ENCODE assay signal across 21 mouse cellular contexts in the genomic region with DNA sequence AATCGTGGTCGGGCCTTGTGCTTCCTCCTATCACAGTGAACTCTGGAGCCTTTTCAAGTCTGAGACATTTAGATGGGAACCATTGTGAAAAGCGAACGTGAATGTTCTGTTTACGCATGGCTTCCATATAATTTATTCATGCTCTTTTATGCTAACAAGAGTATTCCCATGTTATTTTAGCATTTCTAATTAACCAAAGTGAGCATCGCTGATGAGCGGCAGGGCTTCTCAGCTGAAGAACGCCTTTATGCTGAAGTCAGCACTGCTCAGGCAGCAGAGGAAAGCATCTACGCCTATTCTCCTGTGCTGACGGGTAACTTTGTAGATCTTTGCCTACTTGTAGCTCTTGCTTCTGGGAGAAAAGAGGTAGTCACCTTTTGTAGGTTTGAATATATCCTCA. TPM values are rescaled to one million over a fixed set of nuclear protein-coding genes. Genes with fewer than 3 reads are reported as not detected.
A peak's percentile ranks its signal among the peaks of the same experiment; 100 is the strongest.
DNase-seq lines count a peak whose midpoint lies in the region; ATAC-seq lines count a peak whose summit lies in the region.
"Had no signal": no experiment of that assay in that cellular context is flagged by ENCODE, and none has a peak within 500 bp of the region (broad histone marks: within the 10 kb centered on the region; RNA-seq: fewer than 3 reads in every experiment).

No protein-coding gene starts in this region.

- 0 out of 2 replicates have a peak, but pooled peaks have one; percentile 51 for ATAC-seq in midbrain, embryonic 16.5 days
- ATAC-seq in midbrain, embryonic 13.5 days, result no peak
- ATAC-seq: CD4-positive, CD25-positive, alpha-beta regulatory T cell, adult 4 months; intestine, postnatal 0 days had no signal

- no peak overlapping the region for H3K9ac ChIP-seq in midbrain, embryonic 16.5 days (ENCODE audit: low read depth, low read length)
- no peak overlapping the region for H3K9ac ChIP-seq in midbrain, embryonic 13.5 days (replicated peaks)
- H3K9ac ChIP-seq: limb, embryonic 12.5 days; liver, embryonic 15.5 days; lung, embryonic 14.5 days had no signal

- peak; percentile 72 for DNase-seq in heart, adult 11 months
- no peak for DNase-seq in heart, adult 9 months (ENCODE audit: low spot score in 2 of 2)
- DNase-seq in brain, embryonic 18.5 days (ENCODE audit: low read depth, low spot score), result peak; percentile 34
- DNase-seq in cerebellum, adult 11-12 months, result no peak
- no peak for DNase-seq in kidney, postnatal 4 days
- DNase-seq: adrenal gland, postnatal 14 days; cerebellum, adult 8-10 months; cerebellum, postnatal 25 days; heart, postnatal 14 days; kidney, adult 9 months; kidney, postnatal 10 days; lung, embryonic 14.5 days; lung, postnatal 14 days; thymus, postnatal 4 days had no signal

- no peaks in the 10 kb centered on the region for H3K27me3 ChIP-seq in midbrain, embryonic 16.5 days (ENCODE audit: control insufficient read depth, insufficient read depth, low read depth, low read length)
- H3K27me3 ChIP-seq in midbrain, embryonic 13.5 days, result no peaks in the 10 kb centered on the region
- H3K27me3 ChIP-seq: limb, embryonic 12.5 days had no signal

- H3K4me3 ChIP-seq in midbrain, embryonic 16.5 days (ENCODE audit: low read depth, low read length), result no peak overlapping the region
- H3K4me3 ChIP-seq in midbrain, embryonic 13.5 days (replicated peaks), result no peak overlapping the region
- H3K4me3 ChIP-seq: left cerebral cortex, adult 2 months; limb, embryonic 12.5 days; liver, embryonic 15.5 days had no signal

- H3K36me3 ChIP-seq in midbrain, embryonic 16.5 days (ENCODE audit: control insufficient read depth, insufficient read depth, low read length), result no peaks in the 10 kb centered on the region
- no peaks in the 10 kb centered on the region for H3K36me3 ChIP-seq in midbrain, embryonic 13.5 days
- H3K36me3 ChIP-seq: limb, embryonic 12.5 days; liver, embryonic 15.5 days had no signal

- WGBS in midbrain, embryonic 16.5 days, result 52% methylated on average over 10 of the region's 10 CpGs
- WGBS in midbrain, embryonic 13.5 days, result 64% methylated on average over 10 of the region's 10 CpGs

- H3K9me3 ChIP-seq in midbrain, embryonic 16.5 days (replicated peaks; ENCODE audit: control insufficient read depth, low read length, poor library complexity, severe bottlenecking), result no peaks in the 10 kb centered on the region
- no peaks in the 10 kb centered on the region for H3K9me3 ChIP-seq in midbrain, embryonic 13.5 days
- H3K9me3 ChIP-seq: limb, embryonic 12.5 days; liver, embryonic 15.5 days had no signal

- no peak overlapping the region for H3K27ac ChIP-seq in midbrain, embryonic 16.5 days (ENCODE audit: low read length)
- no peak overlapping the region for H3K27ac ChIP-seq in midbrain, embryonic 13.5 days
- H3K27ac ChIP-seq: left cerebral cortex, adult 2 months; limb, embryonic 12.5 days; liver, embryonic 15.5 days had no signal

- H3K4me2 ChIP-seq in midbrain, embryonic 16.5 days (ENCODE audit: low read length), result no peak overlapping the region
- no peak overlapping the region for H3K4me2 ChIP-seq in midbrain, embryonic 13.5 days (replicated peaks)
- H3K4me2 ChIP-seq: limb, embryonic 12.5 days; liver, embryonic 15.5 days; lung, embryonic 14.5 days had no signal

- H3K4me1 ChIP-seq in midbrain, embryonic 16.5 days (ENCODE audit: control insufficient read depth, insufficient read depth, low read length), result no peaks in the 10 kb centered on the region
- peaks cover 13% of the 10 kb centered on the region for H3K4me1 ChIP-seq in midbrain, embryonic 13.5 days (replicated peaks)
- H3K4me1 ChIP-seq: limb, embryonic 12.5 days; liver, embryonic 15.5 days had no signal

RNA-seq across cellular contexts. Expression of gene Zswim5, which starts 20.0 kb away (rescaled TPM):
- 4.2 and 5.1 TPM in 2 replicates for polyA plus RNA-seq in midbrain, embryonic 16.5 days (2015; fragmentation: Nextera tagmentation; extraction: Ambion mirVana)
- polyA plus RNA-seq in midbrain, embryonic 13.5 days (2015; fragmentation: Nextera tagmentation; extraction: Ambion mirVana), result 9.5 and 9.9 TPM in 2 replicates
- polyA plus RNA-seq: CD4-positive, CD25-positive, alpha-beta regulatory T cell, adult 4 months had no signal

RNA-seq across cellular contexts. Expression of gene Hpdl, which starts 35.7 kb away (rescaled TPM):
- polyA plus RNA-seq in midbrain, embryonic 16.5 days (2015; fragmentation: Nextera tagmentation; extraction: Ambion mirVana), result 0.59 and 0.82 TPM in 2 replicates
- 0.62 and 1.0 TPM in 2 replicates for polyA plus RNA-seq in midbrain, embryonic 13.5 days (2015; fragmentation: Nextera tagmentation; extraction: Ambion mirVana)

RNA-seq across cellular contexts. Expression of gene Mutyh, which starts 49.7 kb away (rescaled TPM):
- polyA plus RNA-seq in midbrain, embryonic 16.5 days (2015; fragmentation: Nextera tagmentation; extraction: Ambion mirVana), result 7.2 and 7.6 TPM in 2 replicates
- polyA plus RNA-seq in midbrain, embryonic 13.5 days (2015; fragmentation: Nextera tagmentation; extraction: Ambion mirVana), result 10.2 and 10.6 TPM in 2 replicates

RNA-seq across cellular contexts. Expression of gene Toe1, which starts 49.8 kb away (rescaled TPM):
- polyA plus RNA-seq in midbrain, embryonic 16.5 days (2015; fragmentation: Nextera tagmentation; extraction: Ambion mirVana), result 32.5 and 34.5 TPM in 2 replicates
- polyA plus RNA-seq in midbrain, embryonic 13.5 days (2015; fragmentation: Nextera tagmentation; extraction: Ambion mirVana), result 30.3 and 33.1 TPM in 2 replicates

Comparison
In these comparisons a context has a peak if more than half of its experiments do, and no peak if none do; other contexts are left out.
1. DNase-seq: peak in heart, adult 11 months (single experiment) and brain, embryonic 18.5 days (single experiment); none in heart, adult 9 months (0 of 2), cerebellum, adult 11-12 months (single experiment) and kidney, postnatal 4 days (0 of 2).